Mouse (Mus musculus) spleen, adult 2 months (tissue): ENCODE measurements around the gene Akr1b8. TPM values are rescaled to one million over a fixed set of nuclear protein-coding genes. Genes with fewer than 3 reads are reported as not detected.

ENCODE experiments used
- DNase-seq, 2 experiments: peaks; one replicate each; pipeline versions ENCODE4 v3.0.0 to v3.0.0-alpha.2; 2012 to 2021; ENCODE audit warnings: low spot score in 2 of 2, low read depth in 1 of 2
- H3K27ac ChIP-seq: fragments of 200-500 bp; 2 replicates; pipeline ENCODE4 v1.5.1; 2012; ENCODE audit warnings: low read length, inconsistent platforms; ENCODE audit not compliant: insufficient read depth
- H3K27me3 ChIP-seq: fragments of 200-500 bp; 2 replicates; pipeline ENCODE4 v1.6.1; 2012; ENCODE audit warnings: mild to moderate bottlenecking, moderate library complexity, low read length, inconsistent platforms; ENCODE audit not compliant: control insufficient read depth, insufficient read depth
- H3K36me3 ChIP-seq: fragments of 200-500 bp; 2 replicates; pipeline ENCODE4 v1.6.1; 2012; ENCODE audit warnings: mild to moderate bottlenecking, low read length, inconsistent platforms; ENCODE audit not compliant: control insufficient read depth, insufficient read depth
- H3K4me1 ChIP-seq: fragments of 200-500 bp; 2 replicates; pipeline ENCODE4 v1.6.1; 2011; ENCODE audit warnings: inconsistent platforms; ENCODE audit not compliant: control insufficient read depth, insufficient read depth, insufficient read length
- H3K4me3 ChIP-seq: fragments of 200-500 bp; 2 replicates; pipeline ENCODE4 v1.5.1; 2011; ENCODE audit warnings: mild to moderate bottlenecking, inconsistent platforms; ENCODE audit not compliant: insufficient read depth, insufficient read length; ENCODE audit errors: extremely low read depth
- CTCF ChIP-seq: fragments of 200-500 bp; IDR thresholded peaks from 2 replicates; pipeline ENCODE4 v1.5.1; 2011; ENCODE audit warnings: mild to moderate bottlenecking, inconsistent platforms; ENCODE audit not compliant: insufficient read depth, insufficient read length, insufficient replicate concordance; ENCODE audit errors: extremely low read depth
- POLR2A ChIP-seq: fragments of 200-500 bp; IDR thresholded peaks from 2 replicates; pipeline ENCODE4 v1.6.1; 2011; ENCODE audit warnings: low read depth, low read length, inconsistent platforms
- WGBS: fragments of 180-500 bp; shearing (Covaris S2); methylation state at CpG from one replicate; pipeline ENCODE4 v1.1.7; 2018; 5-methylcytosine and 5-hydroxymethylcytosine counted together
- polyA plus RNA-seq: library from polyadenylated mRNA; depleted of rRNA; stranded (reverse); fragments of >200 nt; gene quantifications from 2 replicates; pipeline ENCODE4 v1.2.3, GENCODE M21; 2012; rRNA removed

Akr1b8 gene
- 2.3 and 3.0 TPM in 2 replicates for polyA plus RNA-seq

- H3K4me1 ChIP-seq = no peaks in the 10 kb centered on the region
- no peaks in the 10 kb centered on the region for H3K36me3 ChIP-seq
- H3K27me3 ChIP-seq = no peaks in the 10 kb centered on the region
- TF ChIP-seq POLR2A (no peak), CTCF (no peak)
- WGBS = 48% methylated on average over 16 of the region's 16 CpGs
- DNase-seq = no peak
- no peak within 1 kb of the TSS for H3K4me3 ChIP-seq
- no peak within 1 kb of the TSS for H3K27ac ChIP-seq
Measured at GRCm38 (mm10) chr6:34353658-34354353, at the start of gene Akr1b8. Gene Akr1b8, plus strand, starts transcription at chr6:34354119.

GRCm38 (mm10) chr6:34304675-34305241 lies 49.2 kb upstream of the Akr1b8 start:
- DNase-seq = no peak
- Histone ChIP-seq H3K4me3 (no peak overlapping the region), H3K4me1 (no peaks in the 10 kb centered on the region), H3K27ac (no peak overlapping the region), H3K36me3 (peaks cover 29% of the 10 kb centered on the region), H3K27me3 (no peaks in the 10 kb centered on the region)
- no peak for TF ChIP-seq POLR2A
- TF ChIP-seq CTCF = no peak
- WGBS = 83% methylated on average over 10 of the region's 10 CpGs

GRCm38 (mm10) chr6:34306797-34307196 lies 47.1 kb upstream of the Akr1b8 start:
- H3K4me1 ChIP-seq = no peaks in the 10 kb centered on the region
- TF ChIP-seq POLR2A = no peak
- TF ChIP-seq CTCF = no peak
- DNase-seq = no peak
- 96% methylated on average over 6 of the region's 6 CpGs for WGBS
- no peak overlapping the region for H3K27ac ChIP-seq
- H3K27me3 ChIP-seq = no peaks in the 10 kb centered on the region
- H3K36me3 ChIP-seq = peaks cover 40% of the 10 kb centered on the region
- no peak overlapping the region for H3K4me3 ChIP-seq

GRCm38 (mm10) chr6:34309526-34309925 lies 44.4 kb upstream of the Akr1b8 start:
- no peaks in the 10 kb centered on the region for H3K4me1 ChIP-seq
- no peak for DNase-seq
- H3K36me3 ChIP-seq = peaks cover 42% of the 10 kb centered on the region
- WGBS = 91% methylated on average over 6 of the region's 6 CpGs
- H3K27me3 ChIP-seq = no peaks in the 10 kb centered on the region
- H3K27ac ChIP-seq = no peak overlapping the region
- H3K4me3 ChIP-seq = no peak overlapping the region
- TF ChIP-seq CTCF (no peak), POLR2A (no peak)

GRCm38 (mm10) chr6:34310023-34310595 lies 43.8 kb upstream of the Akr1b8 start:
- Histone ChIP-seq H3K27me3 (no peaks in the 10 kb centered on the region), H3K4me1 (no peaks in the 10 kb centered on the region), H3K36me3 (peaks cover 39% of the 10 kb centered on the region), H3K27ac (no peak overlapping the region), H3K4me3 (no peak overlapping the region)
- WGBS = 92% methylated on average over 11 of the region's 11 CpGs
- no peak for DNase-seq
- no peak for TF ChIP-seq POLR2A
- no peak for TF ChIP-seq CTCF

- Histone ChIP-seq H3K27ac (no peak overlapping the region), H3K4me3 (no peak overlapping the region), H3K36me3 (peaks cover 26% of the 10 kb centered on the region), H3K4me1 (peaks cover 3% of the 10 kb centered on the region; the same call in 1 of the 2 replicates), H3K27me3 (no peaks in the 10 kb centered on the region)
- TF ChIP-seq CTCF (no peak), POLR2A (no peak)
- 94% methylated on average over 9 of the region's 9 CpGs for WGBS
- no peak for DNase-seq
Measured at GRCm38 (mm10) chr6:34313386-34313785, 40.5 kb upstream of the Akr1b8 start.

- Histone ChIP-seq H3K27ac (no peak overlapping the region), H3K36me3 (peaks cover 21% of the 10 kb centered on the region), H3K4me3 (no peak overlapping the region), H3K27me3 (no peaks in the 10 kb centered on the region), H3K4me1 (peaks cover 3% of the 10 kb centered on the region; the same call in 1 of the 2 replicates)
- 93% methylated on average over 2 of the region's 2 CpGs for WGBS
- no peak for DNase-seq
- TF ChIP-seq CTCF = no peak
- TF ChIP-seq POLR2A = no peak
Measured at GRCm38 (mm10) chr6:34313921-34314320, 40.0 kb upstream of the Akr1b8 start.
